In the genomic region with DNA sequence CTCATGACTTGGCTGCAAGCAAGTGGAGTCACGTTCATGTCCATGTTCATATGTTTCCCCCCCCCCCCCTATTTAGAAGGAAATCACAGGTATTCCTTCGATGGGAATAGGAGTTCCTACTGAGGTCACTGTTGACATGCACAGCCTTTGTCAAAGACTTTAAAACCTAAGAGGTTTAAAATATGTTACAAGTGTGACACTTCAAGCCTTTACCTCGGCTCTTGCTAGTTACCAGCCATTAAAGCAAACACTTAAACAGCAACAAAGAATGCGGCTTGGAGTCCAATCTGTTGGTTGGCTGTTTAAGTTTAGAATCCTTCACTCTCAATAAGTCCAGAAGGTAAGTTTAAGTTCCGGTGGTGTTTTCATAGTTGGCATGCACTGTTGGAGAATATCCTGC, we compare ENCODE assay signal across 18 mouse cellular contexts.
DNase-seq lines count a peak whose midpoint lies in the region; ATAC-seq lines count a peak whose summit lies in the region.
"Had no signal": no experiment of that assay in that cellular context is flagged by ENCODE, and none has a peak within 500 bp of the region (broad histone marks: within the 10 kb centered on the region; RNA-seq: fewer than 3 reads in every experiment).

No protein-coding gene starts in this region.

- WGBS in heart, embryonic 15.5 days = 75% methylated on average over 5 of the region's 5 CpGs
- WGBS in lung, embryonic 16.5 days = 50% methylated on average over 5 of the region's 5 CpGs

- no peak overlapping the region for H3K4me2 ChIP-seq in heart, embryonic 15.5 days
- H3K4me2 ChIP-seq in lung, embryonic 16.5 days (ENCODE audit: low read depth, low read length) = no peak overlapping the region
- H3K4me2 ChIP-seq: embryonic facial prominence, embryonic 13.5 days; forebrain, embryonic 12.5 days; heart, embryonic 11.5 days had no signal

- H3K27me3 ChIP-seq in heart, embryonic 15.5 days = no peaks in the 10 kb centered on the region
- no peaks in the 10 kb centered on the region for H3K27me3 ChIP-seq in lung, embryonic 16.5 days (ENCODE audit: control insufficient read depth, insufficient read depth, low read depth, low read length)
- H3K27me3 ChIP-seq: embryonic facial prominence, embryonic 13.5 days; forebrain, embryonic 12.5 days; hindbrain, embryonic 15.5 days had no signal

- peak overlapping the region; percentile 18; the same call in 1 of the 2 replicates for H3K27ac ChIP-seq in heart, embryonic 15.5 days
- peak overlapping the region; percentile 34; the same call in 1 of the 2 replicates for H3K27ac ChIP-seq in lung, embryonic 16.5 days (ENCODE audit: low read length)
- H3K27ac ChIP-seq: embryonic facial prominence, embryonic 13.5 days; gastrocnemius, adult 2 months had no signal

- no peak for ATAC-seq in heart, embryonic 15.5 days (replicated peaks; ENCODE audit: insufficient number of reproducible peaks, insufficient read depth, low FRiP score, low read depth)
- ATAC-seq in lung, embryonic 16.5 days (ENCODE audit: low read depth) = peak; percentile 80

- H3K9me3 ChIP-seq in heart, embryonic 15.5 days (replicated peaks) = no peaks in the 10 kb centered on the region
- H3K9me3 ChIP-seq in lung, embryonic 16.5 days (ENCODE audit: control insufficient read depth, low read length) = 0 out of 2 replicates have a peak, but pooled peaks cover 2% of the 10 kb centered on the region
- H3K9me3 ChIP-seq: embryonic facial prominence, embryonic 13.5 days; hindbrain, embryonic 15.5 days had no signal

- no peak overlapping the region for H3K4me3 ChIP-seq in heart, embryonic 15.5 days
- H3K4me3 ChIP-seq in lung, embryonic 16.5 days (ENCODE audit: low read length) = no peak overlapping the region
- H3K4me3 ChIP-seq: embryonic facial prominence, embryonic 13.5 days; forebrain, embryonic 12.5 days; gastrocnemius, adult 2 months; hindbrain, embryonic 15.5 days had no signal

- H3K9ac ChIP-seq in heart, embryonic 15.5 days = no peak overlapping the region
- no peak overlapping the region for H3K9ac ChIP-seq in lung, embryonic 16.5 days (ENCODE audit: low read length)
- H3K9ac ChIP-seq: embryonic facial prominence, embryonic 13.5 days; forebrain, embryonic 12.5 days; hindbrain, embryonic 15.5 days had no signal

- 0 out of 2 replicates have a peak, but pooled peaks cover 3% of the 10 kb centered on the region for H3K36me3 ChIP-seq in heart, embryonic 15.5 days
- H3K36me3 ChIP-seq in lung, embryonic 16.5 days (ENCODE audit: control insufficient read depth, insufficient read depth, low read length) = no peaks in the 10 kb centered on the region
- H3K36me3 ChIP-seq: embryonic facial prominence, embryonic 13.5 days; forebrain, embryonic 12.5 days had no signal

- DNase-seq in heart, postnatal 10 days = no peak
- no peak for DNase-seq in lung, postnatal 4 days
- DNase-seq in lung, postnatal 10 days = peak; percentile 13
- peak; percentile 38 for DNase-seq in lung, postnatal 36 days
- no peak for DNase-seq in testis, postnatal 14 days (ENCODE audit: low spot score)
- DNase-seq: adrenal gland, adult 2 months; adrenal gland, postnatal 25 days; cerebellum, adult 18-20 months; cerebellum, adult 9-11 months; cerebellum, postnatal 36 days; gastrocnemius, adult 2 months; gastrocnemius, postnatal 25 days had no signal

- intact Hi-C loops in heart, postnatal 10 days (cut with DNase I) = loop anchor here (2.0 kb wide), 1 partner anchor 63 kb away; no protein-coding TSS in a partner anchor

- H3K4me1 ChIP-seq in heart, embryonic 15.5 days (replicated peaks) = peaks cover 25% of the 10 kb centered on the region
- H3K4me1 ChIP-seq in lung, embryonic 16.5 days (replicated peaks; ENCODE audit: control insufficient read depth, insufficient read depth, low read length) = peaks cover 11% of the 10 kb centered on the region

Comparison
In these comparisons a context has a peak if more than half of its experiments do, and no peak if none do; other contexts are left out.
1. DNase-seq: peak in lung, postnatal 10 days (single experiment) and lung, postnatal 36 days (single experiment); none in heart, postnatal 10 days (0 of 2), lung, postnatal 4 days (0 of 2) and testis, postnatal 14 days (single experiment).